ENCODE assay signal across 18 mouse cellular contexts in genomic region chr14:57787406-57787805, GRCm38 (mm10). TPM values are rescaled to one million over a fixed set of nuclear protein-coding genes. Genes with fewer than 3 reads are reported as not detected.
"Had no signal": no experiment of that assay in that cellular context is flagged by ENCODE, and none has a peak within 500 bp of the region (broad histone marks: within the 10 kb centered on the region; RNA-seq: fewer than 3 reads in every experiment).

No protein-coding gene starts in this region.

- H3K4me1 ChIP-seq: limb, embryonic 13.5 days; neural tube, embryonic 12.5 days had no signal

- H3K4me3 ChIP-seq: limb, embryonic 13.5 days; neural tube, embryonic 12.5 days had no signal

- DNase-seq: kidney, adult 11 months; kidney, adult 9 months; kidney, postnatal 14 days; layer of hippocampus, adult 9-11 months; layer of hippocampus, postnatal 36 days; left cerebral cortex, postnatal 4 days; lung, adult 18-20 months; lung, postnatal 14 days; midbrain, embryonic 14.5 days; thymus, adult 18-20 months; thymus, postnatal 14 days had no signal

RNA-seq across cellular contexts. Expression of gene Ska3, which starts 38.6 kb away (rescaled TPM):
- total RNA-seq: neutrophil, adult 5-6 weeks had no signal
- polyA plus RNA-seq: liver, adult 2 months had no signal

RNA-seq across cellular contexts. Expression of gene Gm49361, which starts 41.5 kb away (rescaled TPM):
- total RNA-seq: liver, adult 2 months; monocyte, adult 5-6 weeks; neutrophil, adult 5-6 weeks had no signal
- polyA plus RNA-seq: limb, embryonic 13.5 days; liver, adult 2 months; liver, embryonic 14.5 days; midbrain, embryonic 14.5 days; neural tube, embryonic 12.5 days; stomach, postnatal 0 days had no signal
